Mouse (Mus musculus) megakaryocyte, embryonic 14.5 days (primary cell): ENCODE measurements around the gene Serbp1.

Experiments
- FLI1 ChIP-seq: IDR thresholded peaks from 2 replicates; pipeline ENCODE4 v1.6.1; 2012; ENCODE audit warnings: low read length, inconsistent platforms, mixed read lengths
- GATA1 ChIP-seq: IDR thresholded peaks from 3 replicates; pipeline ENCODE4 v1.6.1; 2012; ENCODE audit warnings: mixed read lengths, low read length, inconsistent platforms, borderline replicate concordance

DNA sequence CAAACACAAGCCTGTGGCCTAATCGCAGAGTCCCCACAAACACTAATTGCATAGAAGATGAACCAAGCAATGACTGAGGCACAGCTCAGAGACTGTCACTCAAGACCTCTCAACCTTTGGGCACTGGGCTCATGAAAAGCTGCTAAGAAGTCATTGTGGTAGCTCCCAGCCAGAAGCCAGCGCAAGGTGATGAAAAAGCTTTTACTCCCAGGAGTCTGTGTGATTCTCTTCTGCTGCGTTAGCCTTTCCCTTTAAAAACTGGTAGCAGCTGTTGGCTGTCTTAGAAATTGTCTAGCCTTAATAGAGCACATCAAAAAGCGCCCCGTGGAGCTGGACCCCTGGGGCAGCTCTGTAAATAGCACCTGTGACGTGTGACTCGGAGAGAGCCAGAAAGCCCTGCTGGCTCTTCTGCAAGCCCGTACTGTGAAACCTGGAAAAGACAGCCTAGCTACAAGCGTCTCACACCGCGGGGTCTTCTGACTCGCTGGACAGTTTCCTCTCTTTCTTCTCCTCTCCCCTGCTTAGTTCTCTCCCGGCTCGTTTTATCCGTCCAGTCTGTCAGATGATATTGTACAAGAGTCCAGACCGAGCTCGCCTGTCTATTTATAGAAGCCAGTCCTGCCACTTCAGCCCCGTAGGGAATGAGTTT, 9.4 kb upstream of the Serbp1 start:
- TF ChIP-seq GATA1 (no peak), FLI1 (no peak)
